Mouse (Mus musculus) limb, embryonic 12.5 days (tissue): ENCODE measurements around the gene Dag1. TPM values are rescaled to one million over a fixed set of nuclear protein-coding genes. Genes with fewer than 3 reads are reported as not detected.

Source experiments
- polyA plus RNA-seq: library from polyadenylated mRNA; unstranded; fragments of >200 nt; fragmentation: Nextera tagmentation; extraction: Ambion mirVana; gene quantifications from 2 replicates; pipeline ENCODE4 v1.2.1, GENCODE M21; 2016

Dag1 gene
- polyA plus RNA-seq, 1 experiment from 2014 or later = 45.7 TPM

Other genes with a start within 250 kb of the Dag1 start
- gene Gmppb, start 214.7 kb downstream of the Dag1 start, polyA plus RNA-seq = 22.5 and 25.5 TPM in 2 replicates
- 3.1 and 3.7 TPM in 2 replicates for gene Amigo3, start 210.8 kb downstream of the Dag1 start, polyA plus RNA-seq
- gene Mst1, start 183.5 kb downstream of the Dag1 start, polyA plus RNA-seq = 0.18 and 0.51 TPM in 2 replicates
- gene Rnf123, start 180.6 kb downstream of the Dag1 start, polyA plus RNA-seq = 30.5 and 38.0 TPM in 2 replicates
- 56.9 and 57.9 TPM in 2 replicates for gene Apeh, start 169.4 kb downstream of the Dag1 start, polyA plus RNA-seq
- gene Bsn, start 73.6 kb downstream of the Dag1 start, polyA plus RNA-seq = 1.1 and 1.2 TPM in 2 replicates
- gene Nicn1, start 26.5 kb upstream of the Dag1 start, polyA plus RNA-seq = 45.0 and 46.4 TPM in 2 replicates
- gene Amt, start 32.9 kb upstream of the Dag1 start, polyA plus RNA-seq = 13.3 and 17.0 TPM in 2 replicates
- 324 and 387 TPM in 2 replicates for gene Rhoa, start 42.2 kb upstream of the Dag1 start, polyA plus RNA-seq
- gene Tcta, start 42.2 kb upstream of the Dag1 start, polyA plus RNA-seq = 21.2 and 22.6 TPM in 2 replicates
- gene Gpx1, start 74.9 kb upstream of the Dag1 start, polyA plus RNA-seq = 797 and 821 TPM in 2 replicates
- 117 and 118 TPM in 2 replicates for gene Usp4, start 83.9 kb upstream of the Dag1 start, polyA plus RNA-seq
- gene 1700102P08Rik, start 128.8 kb upstream of the Dag1 start, polyA plus RNA-seq = 0.81 and 0.91 TPM in 2 replicates
- gene Ccdc36, start 164.5 kb upstream of the Dag1 start, polyA plus RNA-seq = 2.1 and 2.4 TPM in 2 replicates
- not detected in 2 replicates for gene BC048562, start 172.5 kb upstream of the Dag1 start, polyA plus RNA-seq
- gene Ccdc71, start 196.6 kb upstream of the Dag1 start, polyA plus RNA-seq = 44.6 and 49.5 TPM in 2 replicates
- gene Klhdc8b, start 197.6 kb upstream of the Dag1 start, polyA plus RNA-seq = 33.0 and 36.0 TPM in 2 replicates
- gene Lamb2, start 215.8 kb upstream of the Dag1 start, polyA plus RNA-seq = 40.8 and 43.7 TPM in 2 replicates
- gene Usp19, start 226.6 kb upstream of the Dag1 start, polyA plus RNA-seq = 99.3 and 99.7 TPM in 2 replicates
- gene Qars, start 243.7 kb upstream of the Dag1 start, polyA plus RNA-seq = 106 and 112 TPM in 2 replicates